Mouse (Mus musculus) intestine, embryonic 15.5 days (tissue): ENCODE data around the gene Col2a1. TPM values are rescaled to one million over a fixed set of nuclear protein-coding genes. Genes with fewer than 3 reads are reported as not detected.
A peak's percentile ranks its signal among the peaks of the same experiment; 100 is the strongest.

Experiments used
- ATAC-seq: fragments of 200-750 bp; cut with Nextera tagmentation; 2 replicates; pipeline ENCODE4 v1.8.0; 2017; ENCODE audit warnings: moderate TSS enrichment, moderate library complexity
- H3K27ac ChIP-seq: fragments of 300-500 bp; sonication (generic); 2 replicates; pipeline ENCODE4 v1.5.1; 2015; ENCODE audit warnings: mild to moderate bottlenecking, inconsistent platforms
- H3K27me3 ChIP-seq: fragments of 300-500 bp; sonication (generic); replicated peaks from 2 replicates; pipeline ENCODE4 v1.6.1; 2015; ENCODE audit warnings: inconsistent platforms
- H3K36me3 ChIP-seq: fragments of 300-500 bp; sonication (generic); 2 replicates; pipeline ENCODE4 v1.6.1; 2015; ENCODE audit warnings: inconsistent platforms
- H3K4me1 ChIP-seq: fragments of 300-500 bp; sonication (generic); replicated peaks from 2 replicates; pipeline ENCODE4 v1.6.1; 2015; ENCODE audit warnings: inconsistent platforms
- H3K4me2 ChIP-seq: fragments of 300-500 bp; sonication (generic); replicated peaks from 2 replicates; pipeline ENCODE4 v1.6.1; 2015; ENCODE audit warnings: mild to moderate bottlenecking, inconsistent platforms
- H3K4me3 ChIP-seq: fragments of 300-500 bp; sonication (generic); replicated peaks from 2 replicates; pipeline ENCODE4 v1.5.1; 2015; ENCODE audit warnings: inconsistent platforms
- H3K9ac ChIP-seq: fragments of 300-500 bp; sonication (generic); 2 replicates; pipeline ENCODE4 v1.6.1; 2015; ENCODE audit warnings: inconsistent platforms
- H3K9me3 ChIP-seq: fragments of 300-500 bp; sonication (generic); 2 replicates; pipeline ENCODE4 v1.6.1; 2016; ENCODE audit warnings: inconsistent platforms
- WGBS: fragments of 180-500 bp; shearing (Covaris S2); methylation state at CpG from one replicate; pipeline ENCODE4 v1.1.7; 2015; 5-methylcytosine and 5-hydroxymethylcytosine counted together
- polyA plus RNA-seq: library from polyadenylated mRNA; unstranded; fragments of >200 nt; fragmentation: Nextera tagmentation; extraction: Ambion mirVana; gene quantifications from 2 replicates; pipeline ENCODE4 v1.2.1, GENCODE M21; 2015

Col2a1 gene
- polyA plus RNA-seq, 1 experiment from 2014 or later: 2.7 TPM

- no peaks in the 10 kb centered on the region for H3K36me3 ChIP-seq
- H3K9me3 ChIP-seq: no peaks in the 10 kb centered on the region
- peak; percentile 61 for ATAC-seq
- H3K4me3 ChIP-seq: peak overlapping the region; percentile 32
- no peak overlapping the region for H3K9ac ChIP-seq
- WGBS: under 1% methylated on average over 37 of the region's 37 CpGs
- no peak overlapping the region for H3K27ac ChIP-seq
- peaks cover 83% of the 10 kb centered on the region for H3K27me3 ChIP-seq
- H3K4me1 ChIP-seq: peaks cover 48% of the 10 kb centered on the region
- H3K4me2 ChIP-seq: peak overlapping the region; percentile 68
Measured at GRCm38 (mm10) chr15:98001321-98002112, 3.0 kb downstream of the Col2a1 start.

DNA sequence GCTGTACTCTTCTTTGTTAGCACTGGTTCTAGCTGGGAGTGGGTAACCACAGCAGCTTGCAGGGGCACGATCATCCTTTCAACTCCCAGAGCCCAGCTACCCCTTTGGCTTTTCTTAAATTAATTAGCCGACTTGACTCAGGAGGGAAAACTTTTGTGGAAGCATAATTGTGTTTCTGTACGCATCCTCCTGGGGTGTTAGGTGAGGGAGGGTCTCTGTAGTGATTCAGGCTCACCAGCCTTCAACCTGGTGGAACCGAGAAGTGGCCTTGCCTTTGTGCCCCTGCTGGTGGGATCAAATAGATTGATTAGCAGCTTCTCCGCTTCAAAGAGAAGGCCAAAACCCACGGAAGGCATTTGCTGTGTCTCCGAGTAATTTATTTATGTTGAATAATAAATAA, 4.5 kb downstream of the Col2a1 start:
- Histone ChIP-seq H3K27ac (no peak overlapping the region), H3K36me3 (no peaks in the 10 kb centered on the region), H3K9me3 (no peaks in the 10 kb centered on the region), H3K9ac (no peak overlapping the region), H3K4me1 (peaks cover 48% of the 10 kb centered on the region), H3K4me2 (no peak overlapping the region), H3K27me3 (peaks cover 74% of the 10 kb centered on the region), H3K4me3 (no peak overlapping the region)
- 8% methylated on average over 7 of the region's 7 CpGs for WGBS
- no peak for ATAC-seq

- WGBS: 18% methylated on average over 13 of the region's 13 CpGs
- Histone ChIP-seq H3K9ac (no peak overlapping the region), H3K27ac (no peak overlapping the region), H3K36me3 (no peaks in the 10 kb centered on the region), H3K9me3 (no peaks in the 10 kb centered on the region), H3K4me3 (no peak overlapping the region), H3K27me3 (peaks cover 70% of the 10 kb centered on the region), H3K4me2 (no peak overlapping the region), H3K4me1 (peaks cover 44% of the 10 kb centered on the region)
- no peak for ATAC-seq
Measured at GRCm38 (mm10) chr15:97999546-97999945, 4.9 kb downstream of the Col2a1 start.

DNA sequence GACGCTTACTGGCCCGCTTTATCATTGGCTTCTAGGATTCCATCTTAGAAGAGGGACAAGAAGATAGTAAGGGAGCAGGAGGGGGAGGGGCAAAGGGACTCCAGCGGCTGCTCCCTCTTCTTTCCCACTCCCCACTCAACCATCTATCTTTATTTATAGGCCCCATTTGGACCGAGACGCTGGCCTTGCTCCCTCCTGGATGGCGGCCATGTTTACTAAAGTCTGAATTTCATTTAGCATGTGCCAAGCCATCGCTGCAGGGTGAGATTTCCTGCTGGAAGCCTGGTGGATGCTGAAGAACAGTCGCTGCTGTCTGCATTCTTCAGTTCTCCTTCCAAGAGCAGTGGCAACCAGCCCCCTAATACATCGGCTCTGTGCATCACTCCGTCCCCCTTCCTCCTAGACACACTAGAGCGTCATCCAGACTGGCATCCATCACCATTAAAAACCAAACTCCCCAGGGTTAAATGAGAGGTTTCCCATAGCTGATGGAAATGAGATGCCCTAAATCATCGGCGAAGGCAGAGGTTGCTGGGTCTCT, 7.7 kb downstream of the Col2a1 start:
- no peaks in the 10 kb centered on the region for H3K36me3 ChIP-seq
- 61% methylated on average over 13 of the region's 13 CpGs for WGBS
- no peaks in the 10 kb centered on the region for H3K9me3 ChIP-seq
- peaks cover 27% of the 10 kb centered on the region for H3K4me1 ChIP-seq
- no peak overlapping the region for H3K9ac ChIP-seq
- H3K27ac ChIP-seq: no peak overlapping the region
- no peak for ATAC-seq
- peaks cover 42% of the 10 kb centered on the region for H3K27me3 ChIP-seq
- H3K4me2 ChIP-seq: no peak overlapping the region
- H3K4me3 ChIP-seq: no peak overlapping the region

DNA sequence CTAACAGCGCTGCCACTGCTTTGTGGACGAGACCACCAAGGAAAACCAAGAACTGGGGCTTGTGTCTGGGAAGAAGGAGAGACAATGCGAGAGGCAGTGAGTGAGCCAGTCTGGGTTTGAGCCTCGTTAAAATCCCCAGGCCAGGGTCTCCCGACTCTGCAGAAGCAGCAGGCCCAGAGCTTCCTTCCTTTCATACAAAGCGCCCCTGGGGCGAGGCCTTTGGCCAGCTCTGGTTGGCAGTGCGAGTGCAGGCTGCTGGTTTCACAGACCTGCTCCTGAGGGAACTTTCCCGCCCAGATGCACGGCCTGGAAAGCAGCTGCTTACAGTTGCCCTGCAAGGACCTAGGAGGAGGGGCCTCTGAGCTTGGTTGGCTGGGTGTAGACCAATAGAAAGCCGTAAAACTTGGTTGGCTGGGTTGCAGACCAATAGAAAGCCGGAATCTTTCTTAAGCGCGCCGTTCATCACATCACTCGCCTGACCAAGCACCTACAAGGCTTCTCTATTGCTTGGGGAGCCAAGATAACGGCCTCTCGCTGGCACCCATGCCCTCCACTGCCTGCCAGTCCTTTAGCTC, 11.7 kb downstream of the Col2a1 start:
- H3K4me1 ChIP-seq: peaks cover 21% of the 10 kb centered on the region
- H3K27me3 ChIP-seq: peaks cover 2% of the 10 kb centered on the region
- H3K27ac ChIP-seq: peak overlapping the region; percentile 45; the same call in 1 of the 2 replicates
- ATAC-seq: peak; percentile 97
- 5% methylated on average over 18 of the region's 18 CpGs for WGBS
- H3K9ac ChIP-seq: peak overlapping the region; percentile 36
- peak overlapping the region; percentile 65 for H3K4me2 ChIP-seq
- H3K4me3 ChIP-seq: peak overlapping the region; percentile 21
- no peaks in the 10 kb centered on the region for H3K36me3 ChIP-seq
- no peaks in the 10 kb centered on the region for H3K9me3 ChIP-seq

- peak; percentile 53 for ATAC-seq
- Histone ChIP-seq H3K27me3 (no peaks in the 10 kb centered on the region; the same call in 1 of the 2 replicates), H3K9ac (0 out of 2 replicates have a peak overlapping the region, but pooled peaks have one; percentile 27), H3K4me3 (no peak overlapping the region), H3K36me3 (no peaks in the 10 kb centered on the region), H3K9me3 (no peaks in the 10 kb centered on the region), H3K4me2 (peak overlapping the region; percentile 65), H3K4me1 (peaks cover 20% of the 10 kb centered on the region), H3K27ac (peak overlapping the region; percentile 45; the same call in 1 of the 2 replicates)
- WGBS: 63% methylated on average over 13 of the region's 13 CpGs
Measured at GRCm38 (mm10) chr15:97992027-97992711, 12.3 kb downstream of the Col2a1 start.

DNA sequence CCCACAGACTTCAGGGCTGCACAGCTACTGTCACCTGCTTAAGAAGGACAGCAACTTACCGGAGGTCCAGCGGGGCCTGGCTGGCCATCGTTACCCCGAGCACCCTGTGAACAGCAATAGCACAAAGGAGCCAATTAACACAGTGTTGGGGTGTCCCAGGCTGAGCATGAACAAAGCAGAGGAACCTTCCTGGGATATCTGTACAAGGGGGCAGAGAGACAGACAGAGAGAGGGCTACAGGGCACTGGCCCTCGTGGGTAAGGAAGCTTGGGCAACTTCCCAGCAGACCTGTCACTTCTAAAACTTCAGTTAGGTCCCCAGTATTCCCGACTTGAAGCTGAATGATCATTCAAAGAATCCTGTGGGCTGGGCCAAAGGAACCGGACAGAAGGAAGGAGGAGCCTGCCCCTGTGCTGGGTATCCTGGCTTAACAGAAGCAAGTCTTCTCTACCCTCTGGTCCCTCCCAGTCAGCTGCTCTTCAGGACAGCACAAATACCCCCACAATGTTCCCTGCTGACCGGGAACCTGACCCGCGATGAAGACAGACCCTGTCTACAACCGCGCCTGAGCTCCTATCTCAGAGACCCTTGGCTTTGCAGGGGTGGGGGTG, 13.1 kb downstream of the Col2a1 start:
- H3K9ac ChIP-seq: no peak overlapping the region
- no peak overlapping the region for H3K27ac ChIP-seq
- 50% methylated on average over 12 of the region's 12 CpGs for WGBS

GRCm38 (mm10) chr15:97990721-97991120, 13.8 kb downstream of the Col2a1 start:
- peaks cover 15% of the 10 kb centered on the region for H3K4me1 ChIP-seq
- ATAC-seq: no peak
- no peaks in the 10 kb centered on the region; the same call in 1 of the 2 replicates for H3K27me3 ChIP-seq
- no peak overlapping the region for H3K9ac ChIP-seq
- H3K4me2 ChIP-seq: no peak overlapping the region
- no peaks in the 10 kb centered on the region for H3K36me3 ChIP-seq
- no peak overlapping the region for H3K4me3 ChIP-seq
- H3K27ac ChIP-seq: no peak overlapping the region
- H3K9me3 ChIP-seq: no peaks in the 10 kb centered on the region
- 42% methylated on average over 4 of the region's 4 CpGs for WGBS

More for the DNA sequence above, 13.1 kb downstream of the Col2a1 start:
- Histone ChIP-seq H3K4me3 (no peak overlapping the region), H3K27me3 (no peaks in the 10 kb centered on the region; the same call in 1 of the 2 replicates), H3K9me3 (no peaks in the 10 kb centered on the region), H3K36me3 (no peaks in the 10 kb centered on the region), H3K4me1 (peaks cover 17% of the 10 kb centered on the region), H3K4me2 (no peak overlapping the region)
- ATAC-seq: no peak

- H3K4me3 ChIP-seq: no peak overlapping the region
- no peaks in the 10 kb centered on the region for H3K9me3 ChIP-seq
- H3K4me1 ChIP-seq: peaks cover 15% of the 10 kb centered on the region
- H3K4me2 ChIP-seq: no peak overlapping the region
- ATAC-seq: no peak
- H3K9ac ChIP-seq: no peak overlapping the region
- 5% methylated on average over 6 of the region's 6 CpGs for WGBS
- H3K27ac ChIP-seq: no peak overlapping the region
- no peaks in the 10 kb centered on the region for H3K27me3 ChIP-seq
- no peaks in the 10 kb centered on the region for H3K36me3 ChIP-seq
Measured at GRCm38 (mm10) chr15:97990124-97990523, 14.4 kb downstream of the Col2a1 start.

DNA sequence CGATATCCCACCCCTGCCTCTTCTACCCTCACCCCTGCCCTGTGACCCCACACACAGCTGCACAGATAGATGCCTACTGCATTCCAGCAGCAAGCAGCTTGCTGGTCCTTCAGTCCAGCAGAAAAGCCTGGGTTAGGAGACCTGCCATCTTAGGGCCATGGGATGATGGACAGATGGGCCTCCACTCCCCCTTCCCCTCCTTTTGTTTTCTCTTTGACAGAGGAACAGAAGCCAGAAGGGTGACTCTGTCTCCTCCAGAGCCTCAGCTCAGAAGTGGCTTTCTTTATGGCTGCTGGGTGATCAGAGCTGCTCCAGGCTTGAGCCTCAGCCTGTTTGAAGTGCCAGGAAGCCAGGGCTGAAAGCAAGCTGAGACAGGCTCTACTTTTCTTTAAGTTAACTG, 15.0 kb downstream of the Col2a1 start:
- H3K4me2 ChIP-seq: no peak overlapping the region
- no peak for ATAC-seq
- no peak overlapping the region for H3K4me3 ChIP-seq
- no peak overlapping the region for H3K9ac ChIP-seq
- no peak overlapping the region for H3K27ac ChIP-seq
- H3K4me1 ChIP-seq: peaks cover 15% of the 10 kb centered on the region
- 57% methylated on average over 1 of the region's 1 CpGs for WGBS
- H3K36me3 ChIP-seq: no peaks in the 10 kb centered on the region
- no peaks in the 10 kb centered on the region for H3K9me3 ChIP-seq
- H3K27me3 ChIP-seq: no peaks in the 10 kb centered on the region

- H3K36me3 ChIP-seq: no peaks in the 10 kb centered on the region
- H3K27ac ChIP-seq: no peak overlapping the region
- ATAC-seq: no peak
- no peaks in the 10 kb centered on the region for H3K27me3 ChIP-seq
- peaks cover 6% of the 10 kb centered on the region; the same call in 1 of the 2 replicates for H3K9me3 ChIP-seq
- no peak overlapping the region for H3K4me2 ChIP-seq
- WGBS: 80% methylated on average over 6 of the region's 6 CpGs
- H3K9ac ChIP-seq: no peak overlapping the region
- no peak overlapping the region for H3K4me3 ChIP-seq
- no peaks in the 10 kb centered on the region for H3K4me1 ChIP-seq
Measured at GRCm38 (mm10) chr15:97981560-97981959, 22.9 kb downstream of the Col2a1 start.
